Mouse (Mus musculus) layer of hippocampus, adult 11-12 months (tissue): Measurements from ENCODE around the gene Nnat.

Experiments used
- DNase-seq: peaks from one replicate; pipeline ENCODE4 v3.0.0; 2022; ENCODE audit warnings: low spot score

Gene Nnat

DNA sequence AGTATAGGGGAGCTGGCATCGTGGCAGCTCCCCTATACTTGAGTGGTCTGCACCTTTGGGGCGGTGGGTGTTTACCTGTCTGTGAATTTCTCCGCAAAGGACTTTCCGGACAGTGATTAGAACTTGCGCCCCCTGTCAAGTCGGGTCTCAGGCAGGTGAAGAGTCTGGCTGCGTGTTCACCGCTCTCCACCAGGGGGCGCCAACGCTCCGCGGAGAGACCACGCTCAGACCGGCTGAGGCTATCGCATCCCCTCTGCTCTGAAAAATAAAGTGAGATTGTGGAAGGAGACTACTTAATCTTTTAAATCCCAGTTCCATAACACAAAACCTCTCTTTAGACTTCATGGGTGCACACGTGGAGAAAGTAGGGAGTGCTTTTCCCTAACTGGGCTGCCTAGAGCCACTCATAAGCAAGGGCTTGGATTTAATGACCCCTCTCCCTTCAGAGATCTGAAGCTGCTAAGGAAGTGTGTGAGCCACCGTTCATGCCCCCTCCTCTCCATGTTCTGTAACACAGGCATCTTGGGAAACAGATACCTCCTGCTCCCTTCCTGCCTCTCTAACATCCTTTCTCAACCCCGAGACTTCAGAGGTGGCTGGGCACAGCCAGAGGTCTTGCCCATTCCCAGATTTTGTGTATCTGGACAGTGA lies 45.3 kb downstream of the Nnat start:
- DNase-seq, result peak; percentile 71

DNA sequence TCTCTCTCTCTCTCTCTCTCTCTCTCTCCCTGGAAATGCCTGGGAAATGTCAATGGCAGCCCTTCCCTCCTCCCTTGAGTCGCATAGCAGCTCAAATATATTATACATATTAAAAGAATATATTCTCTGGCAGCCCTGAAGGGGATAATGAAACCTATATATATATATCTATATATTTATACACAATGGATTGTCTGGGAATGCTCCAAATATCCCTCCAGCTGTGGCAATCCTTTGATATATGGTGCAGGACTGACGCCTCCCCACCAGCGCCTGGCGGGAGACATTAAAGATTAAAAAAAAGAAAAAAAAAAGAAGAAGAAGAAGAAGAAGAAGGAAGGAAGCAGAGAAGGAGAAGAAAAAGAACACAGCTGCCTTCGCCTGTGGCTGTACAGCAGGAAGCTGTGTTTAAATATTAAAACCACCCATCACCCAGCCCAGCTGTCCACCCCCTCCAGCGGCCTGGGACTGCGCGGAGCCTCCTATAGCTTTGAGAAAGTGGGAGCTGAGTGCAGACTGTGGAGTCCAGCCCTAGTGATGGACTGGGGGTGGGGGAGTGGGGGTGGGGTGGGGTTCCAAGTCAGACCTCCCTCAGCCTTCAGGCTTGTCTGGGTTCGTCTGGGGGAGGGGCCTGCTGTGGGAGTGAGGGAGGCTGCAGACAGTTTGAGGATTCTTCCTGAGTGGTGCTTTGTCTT lies 47.8 kb downstream of the Nnat start:
- no peak for DNase-seq

DNA sequence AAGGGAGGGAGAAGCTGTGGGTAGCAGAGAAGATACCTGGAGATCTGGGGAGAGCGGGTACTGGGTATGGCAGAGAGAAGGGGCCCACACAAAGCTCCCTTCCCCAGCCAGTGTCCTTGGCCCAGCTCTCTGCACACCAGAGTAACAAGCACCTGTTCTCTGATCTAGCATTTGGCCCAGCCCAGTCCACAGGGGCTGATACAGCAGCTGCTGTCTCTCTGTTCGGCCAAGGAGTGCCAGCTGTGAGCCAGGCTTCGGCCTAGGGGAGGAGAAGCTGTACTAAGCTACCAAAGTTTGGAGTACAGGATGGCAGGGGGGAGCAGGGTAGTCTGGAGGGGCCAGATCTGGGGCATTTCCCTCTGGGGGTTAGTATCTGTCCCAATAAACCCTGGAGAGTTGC lies 51.9 kb downstream of the Nnat start:
- no peak for DNase-seq
